Mouse (Mus musculus) limb, embryonic 12.5 days (tissue): Measurements from ENCODE around the gene Ppfibp1. TPM values are rescaled to one million over a fixed set of nuclear protein-coding genes. Genes with fewer than 3 reads are reported as not detected.
"Not testable (repeated sequence)": the region's sequence is repeated elsewhere in the genome, so short reads cannot be mapped to it uniquely, and the experiment has no call there.

ENCODE experiments used
- ATAC-seq: fragments of 200-750 bp; cut with Nextera tagmentation; 2 replicates; pipeline ENCODE4 v1.8.0; 2017; ENCODE audit warnings: low read depth, moderate TSS enrichment; ENCODE audit not compliant: insufficient number of reproducible peaks, insufficient read depth, low FRiP score, low TSS enrichment
- H3K27ac ChIP-seq: fragments of 300-500 bp; sonication (generic); 2 replicates; pipeline ENCODE4 v1.5.1; 2016; ENCODE audit warnings: mild to moderate bottlenecking, moderate library complexity
- H3K27me3 ChIP-seq: fragments of 300-500 bp; sonication (generic); 2 replicates; pipeline ENCODE4 v1.6.1; 2016; ENCODE audit warnings: mild to moderate bottlenecking, moderate library complexity
- H3K36me3 ChIP-seq: fragments of 300-500 bp; sonication (generic); 2 replicates; pipeline ENCODE4 v1.6.1; 2016; ENCODE audit warnings: mild to moderate bottlenecking, moderate library complexity
- H3K4me1 ChIP-seq: fragments of 300-500 bp; sonication (generic); replicated peaks from 2 replicates; pipeline ENCODE4 v1.6.1; 2016
- H3K4me2 ChIP-seq: fragments of 300-500 bp; sonication (generic); 2 replicates; pipeline ENCODE4 v1.6.1; 2016; ENCODE audit warnings: mild to moderate bottlenecking, moderate library complexity
- H3K4me3 ChIP-seq: fragments of 300-500 bp; sonication (generic); replicated peaks from 2 replicates; pipeline ENCODE4 v1.5.1; 2016; ENCODE audit warnings: mild to moderate bottlenecking
- H3K9ac ChIP-seq: fragments of 300-500 bp; sonication (generic); replicated peaks from 2 replicates; pipeline ENCODE4 v1.6.1; 2016; ENCODE audit warnings: mild to moderate bottlenecking, moderate library complexity
- H3K9me3 ChIP-seq: fragments of 300-500 bp; sonication (generic); 2 replicates; pipeline ENCODE4 v1.6.1; 2016; ENCODE audit warnings: mild to moderate bottlenecking, moderate library complexity
- WGBS: fragments of 180-500 bp; shearing (Covaris S2); methylation state at CpG from one replicate; pipeline ENCODE4 v1.1.7; 2016; 5-methylcytosine and 5-hydroxymethylcytosine counted together
- polyA plus RNA-seq: library from polyadenylated mRNA; unstranded; fragments of >200 nt; fragmentation: Nextera tagmentation; extraction: Ambion mirVana; gene quantifications from 2 replicates; pipeline ENCODE4 v1.2.1, GENCODE M21; 2016

Ppfibp1 gene
- polyA plus RNA-seq, 1 experiment from 2014 or later, result 61.0 TPM

DNA sequence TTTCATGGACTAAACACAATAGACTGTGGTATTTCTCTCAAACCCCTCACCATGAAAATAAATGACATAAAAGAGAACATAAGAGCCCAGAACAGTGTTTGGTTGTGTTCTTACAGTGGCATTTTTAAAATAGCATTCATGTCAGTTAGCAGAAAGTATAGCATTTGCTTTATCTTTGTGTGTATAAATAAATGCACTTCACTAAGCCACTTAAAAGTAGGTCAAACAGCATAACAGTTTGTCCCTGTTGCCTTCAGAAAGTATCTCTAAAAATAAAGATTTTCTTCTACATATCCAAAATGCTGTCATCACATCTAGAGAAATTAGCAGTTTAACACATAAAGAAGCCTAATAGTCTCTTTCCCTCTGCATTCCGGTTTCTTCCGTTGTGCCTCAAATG, 30.9 kb upstream of the Ppfibp1 start:
- no peaks in the 10 kb centered on the region for H3K36me3 ChIP-seq
- no peak overlapping the region for H3K4me3 ChIP-seq
- H3K4me2 ChIP-seq, result no peak overlapping the region
- 97% methylated on average over 2 of the region's 2 CpGs for WGBS
- no peaks in the 10 kb centered on the region for H3K9me3 ChIP-seq
- no peaks in the 10 kb centered on the region for H3K4me1 ChIP-seq
- no peak overlapping the region for H3K9ac ChIP-seq
- no peak for ATAC-seq
- H3K27me3 ChIP-seq, result no peaks in the 10 kb centered on the region
- H3K27ac ChIP-seq, result no peak overlapping the region

GRCm38 (mm10) chr6:146863154-146863553, 25.1 kb upstream of the Ppfibp1 start:
- Histone ChIP-seq H3K4me1 (no peaks in the 10 kb centered on the region), H3K9me3 (no peaks in the 10 kb centered on the region), H3K27ac (no peak overlapping the region), H3K9ac (no peak overlapping the region), H3K4me2 (no peak overlapping the region), H3K4me3 (no peak overlapping the region), H3K27me3 (no peaks in the 10 kb centered on the region), H3K36me3 (no peaks in the 10 kb centered on the region)
- WGBS, result 91% methylated on average over 2 of the region's 2 CpGs
- ATAC-seq, result no peak

- not testable (repeated sequence) for H3K4me3 ChIP-seq, H3K27me3 ChIP-seq, H3K9me3 ChIP-seq, ATAC-seq, H3K4me1 ChIP-seq, H3K36me3 ChIP-seq, H3K4me2 ChIP-seq, H3K27ac ChIP-seq, H3K9ac ChIP-seq
- 90% methylated on average over 4 of the region's 5 CpGs for WGBS
These were observed 23.9 kb upstream of the Ppfibp1 start for GRCm38 (mm10) chr6:146864370-146864769.

- no peak overlapping the region for H3K27ac ChIP-seq
- 76% methylated on average over 4 of the region's 4 CpGs for WGBS
- no peak overlapping the region for H3K9ac ChIP-seq
- no peak overlapping the region for H3K4me2 ChIP-seq
- no peaks in the 10 kb centered on the region for H3K4me1 ChIP-seq
- no peaks in the 10 kb centered on the region for H3K36me3 ChIP-seq
- no peak overlapping the region for H3K4me3 ChIP-seq
- no peaks in the 10 kb centered on the region for H3K27me3 ChIP-seq
- no peak for ATAC-seq
- H3K9me3 ChIP-seq, result no peaks in the 10 kb centered on the region
These were observed 22.6 kb upstream of the Ppfibp1 start for GRCm38 (mm10) chr6:146865701-146866100.

- Histone ChIP-seq H3K4me2 (no peak overlapping the region), H3K9me3 (peaks cover 3% of the 10 kb centered on the region), H3K9ac (no peak overlapping the region), H3K4me1 (no peaks in the 10 kb centered on the region), H3K27me3 (no peaks in the 10 kb centered on the region), H3K4me3 (no peak overlapping the region), H3K27ac (no peak overlapping the region), H3K36me3 (no peaks in the 10 kb centered on the region)
- ATAC-seq, result no peak
- 89% methylated on average over 4 of the region's 4 CpGs for WGBS
These were observed 16.3 kb upstream of the Ppfibp1 start for GRCm38 (mm10) chr6:146871975-146872374.

DNA sequence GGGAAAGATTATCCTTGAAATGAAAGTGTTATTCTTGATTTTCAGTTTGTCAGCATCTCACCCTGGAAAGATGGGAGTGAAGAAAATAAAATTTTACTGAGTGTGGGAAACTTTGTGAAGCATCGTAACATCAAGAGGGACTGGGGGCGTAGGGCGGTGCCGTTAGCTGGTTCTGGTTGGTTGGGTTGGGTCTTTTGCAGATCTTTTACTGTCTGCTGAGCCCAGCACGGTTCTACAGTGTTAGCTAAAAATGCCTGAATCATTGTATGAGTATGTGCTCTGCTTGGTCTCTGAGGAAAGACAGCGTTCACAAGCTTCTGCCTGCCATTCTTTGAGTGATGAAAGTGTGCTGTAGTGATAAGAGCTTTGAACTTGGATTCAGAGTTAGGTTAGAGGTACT, 13.9 kb upstream of the Ppfibp1 start:
- no peak overlapping the region for H3K9ac ChIP-seq
- 88% methylated on average over 6 of the region's 6 CpGs for WGBS
- H3K4me1 ChIP-seq, result peaks cover 10% of the 10 kb centered on the region; the same call in 1 of the 2 replicates
- H3K4me3 ChIP-seq, result no peak overlapping the region
- H3K27me3 ChIP-seq, result no peaks in the 10 kb centered on the region
- no peak for ATAC-seq
- H3K4me2 ChIP-seq, result no peak overlapping the region
- H3K27ac ChIP-seq, result no peak overlapping the region
- H3K36me3 ChIP-seq, result no peaks in the 10 kb centered on the region
- H3K9me3 ChIP-seq, result peaks cover 9% of the 10 kb centered on the region

DNA sequence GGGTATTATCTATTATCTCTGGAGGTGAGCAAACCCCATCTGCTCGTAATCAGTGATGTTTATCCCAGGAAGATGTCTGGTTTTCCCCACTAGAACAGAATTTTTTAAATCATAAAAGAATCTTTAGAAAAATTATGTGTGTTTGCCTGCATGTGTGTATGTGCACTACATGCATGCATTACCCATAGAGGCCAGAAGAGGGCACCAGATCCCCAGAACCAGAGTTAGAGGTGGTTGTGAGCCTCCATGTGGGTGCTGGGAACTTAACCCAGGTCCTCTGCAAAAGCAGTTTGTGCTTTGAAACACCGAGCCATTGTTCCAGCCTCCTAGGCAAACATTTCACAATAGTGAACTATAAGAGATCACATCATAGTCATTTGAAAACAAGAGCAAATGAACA, 11.5 kb upstream of the Ppfibp1 start:
- no peaks in the 10 kb centered on the region for H3K27me3 ChIP-seq
- no peak for ATAC-seq
- no peaks in the 10 kb centered on the region for H3K36me3 ChIP-seq
- H3K4me1 ChIP-seq, result peaks cover 16% of the 10 kb centered on the region; the same call in 1 of the 2 replicates
- no peak overlapping the region for H3K9ac ChIP-seq
- H3K9me3 ChIP-seq, result peaks cover 9% of the 10 kb centered on the region
- no peak overlapping the region for H3K4me2 ChIP-seq
- 92% methylated on average over 2 of the region's 2 CpGs for WGBS
- H3K27ac ChIP-seq, result no peak overlapping the region
- no peak overlapping the region for H3K4me3 ChIP-seq

GRCm38 (mm10) chr6:146877425-146878045, 10.8 kb upstream of the Ppfibp1 start:
- H3K9ac ChIP-seq, result no peak overlapping the region
- H3K9me3 ChIP-seq, result peaks cover 9% of the 10 kb centered on the region
- ATAC-seq, result no peak
- H3K27ac ChIP-seq, result no peak overlapping the region
- H3K4me3 ChIP-seq, result no peak overlapping the region
- H3K4me1 ChIP-seq, result peaks cover 16% of the 10 kb centered on the region; the same call in 1 of the 2 replicates
- H3K4me2 ChIP-seq, result no peak overlapping the region
- no peaks in the 10 kb centered on the region for H3K36me3 ChIP-seq
- WGBS, result 90% methylated on average over 12 of the region's 12 CpGs
- no peaks in the 10 kb centered on the region for H3K27me3 ChIP-seq

DNA sequence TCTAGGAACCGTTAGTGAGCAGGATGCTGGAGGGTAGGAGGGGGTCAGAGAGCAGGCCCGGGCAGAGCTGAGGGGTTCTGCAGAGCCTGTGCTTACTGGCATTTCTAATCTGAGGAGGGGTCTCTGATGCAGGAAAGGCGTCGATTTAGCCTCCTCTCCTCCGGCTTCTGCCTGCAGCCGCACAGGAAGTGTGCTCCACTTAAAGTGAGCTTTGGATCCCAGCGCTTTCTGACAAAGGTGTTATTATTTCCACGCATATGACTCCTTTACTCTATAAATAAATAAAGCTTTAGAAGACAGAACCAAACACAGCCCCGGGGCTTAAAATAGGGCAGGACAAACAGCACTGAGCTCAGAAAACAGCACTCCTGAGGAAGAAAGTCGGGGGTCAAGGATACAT, 9.4 kb upstream of the Ppfibp1 start:
- Histone ChIP-seq H3K4me1 (peaks cover 16% of the 10 kb centered on the region; the same call in 1 of the 2 replicates), H3K27ac (no peak overlapping the region; the same call in 1 of the 2 replicates), H3K4me2 (no peak overlapping the region), H3K4me3 (no peak overlapping the region), H3K27me3 (no peaks in the 10 kb centered on the region), H3K36me3 (no peaks in the 10 kb centered on the region), H3K9me3 (peaks cover 9% of the 10 kb centered on the region), H3K9ac (no peak overlapping the region)
- WGBS, result 48% methylated on average over 10 of the region's 10 CpGs
- ATAC-seq, result peak; percentile 34; the same call in 1 of the 2 replicates

GRCm38 (mm10) chr6:146879856-146880255, 8.4 kb upstream of the Ppfibp1 start:
- Histone ChIP-seq H3K4me1 (peaks cover 20% of the 10 kb centered on the region; the same call in 1 of the 2 replicates), H3K9me3 (peaks cover 9% of the 10 kb centered on the region), H3K27me3 (no peaks in the 10 kb centered on the region), H3K9ac (no peak overlapping the region), H3K36me3 (no peaks in the 10 kb centered on the region), H3K27ac (no peak overlapping the region), H3K4me3 (no peak overlapping the region), H3K4me2 (no peak overlapping the region)
- ATAC-seq, result no peak
- 86% methylated on average over 9 of the region's 9 CpGs for WGBS

GRCm38 (mm10) chr6:146880296-146880695, 8.0 kb upstream of the Ppfibp1 start:
- H3K27ac ChIP-seq, result no peak overlapping the region
- 76% methylated on average over 4 of the region's 4 CpGs for WGBS
- ATAC-seq, result no peak

More at GRCm38 (mm10) chr6:146880296-146880695, 8.0 kb upstream of the Ppfibp1 start:
- Histone ChIP-seq H3K9ac (no peak overlapping the region), H3K36me3 (no peaks in the 10 kb centered on the region), H3K4me1 (peaks cover 23% of the 10 kb centered on the region; the same call in 1 of the 2 replicates), H3K27me3 (no peaks in the 10 kb centered on the region), H3K4me3 (no peak overlapping the region), H3K4me2 (no peak overlapping the region), H3K9me3 (peaks cover 9% of the 10 kb centered on the region)
